Mouse (Mus musculus): ENCODE measurements around the gene C130050O18Rik. TPM values are rescaled to one million over a fixed set of nuclear protein-coding genes. Genes with fewer than 3 reads are reported as not detected.
A peak's percentile ranks its signal among the peaks of the same experiment; 100 is the strongest.

The C130050O18Rik gene
- polyA plus RNA-seq, 1 experiment from 2014 or later, result 0.92 TPM

- ATAC-seq (ENCODE audit: low FRiP score, low TSS enrichment), result no peak
- H3K9me3 ChIP-seq (ENCODE audit: low read length), result no peaks in the 10 kb centered on the region
- peaks cover 41% of the 10 kb centered on the region for H3K4me1 ChIP-seq (ENCODE audit: insufficient read depth, low read length)
- H3K36me3 ChIP-seq (ENCODE audit: insufficient read depth, low read length), result no peaks in the 10 kb centered on the region
- peak overlapping the region; percentile 7; the same call in 1 of the 2 replicates for H3K9ac ChIP-seq (replicated peaks; ENCODE audit: low read length)
- no peak overlapping the region for H3K4me2 ChIP-seq (replicated peaks; ENCODE audit: low read depth, low read length)
- no peak overlapping the region for H3K27ac ChIP-seq (ENCODE audit: low read length)
- H3K4me3 ChIP-seq (ENCODE audit: low read length), result no peak overlapping the region
- 75% methylated on average over 14 of the region's 14 CpGs for WGBS
- H3K27me3 ChIP-seq (ENCODE audit: insufficient read depth, low read length), result no peaks in the 10 kb centered on the region
These were observed 2.2 kb downstream of the C130050O18Rik start for GRCm38 (mm10) chr5:139407121-139407885.

GRCm38 (mm10) chr5:139408511-139408910 lies 3.4 kb downstream of the C130050O18Rik start:
- peak overlapping the region; percentile 64 for H3K27ac ChIP-seq (ENCODE audit: low read length)
- H3K9ac ChIP-seq (replicated peaks; ENCODE audit: low read length), result no peak overlapping the region; the same call in 1 of the 2 replicates
- peaks cover 47% of the 10 kb centered on the region for H3K4me1 ChIP-seq (ENCODE audit: insufficient read depth, low read length)
- H3K4me3 ChIP-seq (ENCODE audit: low read length), result no peak overlapping the region
- no peaks in the 10 kb centered on the region for H3K36me3 ChIP-seq (ENCODE audit: insufficient read depth, low read length)
- H3K9me3 ChIP-seq (ENCODE audit: low read length), result no peaks in the 10 kb centered on the region
- whole genome bisulfite sequencing, result 61% methylated on average over 7 of the region's 7 CpGs
- H3K27me3 ChIP-seq (ENCODE audit: insufficient read depth, low read length), result no peaks in the 10 kb centered on the region
- no peak for ATAC-seq (ENCODE audit: low FRiP score, low TSS enrichment)
- H3K4me2 ChIP-seq (replicated peaks; ENCODE audit: low read depth, low read length), result no peak overlapping the region

GRCm38 (mm10) chr5:139409412-139409811 lies 4.3 kb downstream of the C130050O18Rik start:
- Histone ChIP-seq H3K9me3 (ENCODE audit: low read length) (no peaks in the 10 kb centered on the region), H3K4me2 (replicated peaks; ENCODE audit: low read depth, low read length) (no peak overlapping the region), H3K27ac (ENCODE audit: low read length) (peak overlapping the region; percentile 36; the same call in 1 of the 2 replicates), H3K27me3 (ENCODE audit: insufficient read depth, low read length) (no peaks in the 10 kb centered on the region), H3K9ac (replicated peaks; ENCODE audit: low read length) (0 out of 2 replicates have a peak overlapping the region, but pooled peaks have one; percentile 7), H3K4me3 (ENCODE audit: low read length) (no peak overlapping the region), H3K4me1 (ENCODE audit: insufficient read depth, low read length) (peaks cover 51% of the 10 kb centered on the region), H3K36me3 (ENCODE audit: insufficient read depth, low read length) (peaks cover under 1% of the 10 kb centered on the region; the same call in 1 of the 2 replicates)
- WGBS, result 61% methylated on average over 12 of the region's 12 CpGs
- peak; percentile 36; the same call in 1 of the 2 replicates for ATAC-seq (ENCODE audit: low FRiP score, low TSS enrichment)

- Histone ChIP-seq H3K27ac (ENCODE audit: low read length) (peak overlapping the region; percentile 36; the same call in 1 of the 2 replicates), H3K4me1 (ENCODE audit: insufficient read depth, low read length) (peaks cover 51% of the 10 kb centered on the region), H3K4me3 (ENCODE audit: low read length) (no peak overlapping the region), H3K9me3 (ENCODE audit: low read length) (no peaks in the 10 kb centered on the region), H3K27me3 (ENCODE audit: insufficient read depth, low read length) (no peaks in the 10 kb centered on the region), H3K36me3 (ENCODE audit: insufficient read depth, low read length) (peaks cover 4% of the 10 kb centered on the region; the same call in 1 of the 2 replicates), H3K4me2 (replicated peaks; ENCODE audit: low read depth, low read length) (no peak overlapping the region), H3K9ac (replicated peaks; ENCODE audit: low read length) (no peak overlapping the region)
- ATAC-seq (ENCODE audit: low FRiP score, low TSS enrichment), result no peak
- WGBS, result 81% methylated on average over 4 of the region's 4 CpGs
These were observed 5.0 kb downstream of the C130050O18Rik start for GRCm38 (mm10) chr5:139410056-139410455.

GRCm38 (mm10) chr5:139411117-139411516 lies 6.0 kb downstream of the C130050O18Rik start:
- Histone ChIP-seq H3K9me3 (ENCODE audit: low read length) (no peaks in the 10 kb centered on the region), H3K4me2 (replicated peaks; ENCODE audit: low read depth, low read length) (no peak overlapping the region), H3K9ac (replicated peaks; ENCODE audit: low read length) (no peak overlapping the region), H3K4me1 (ENCODE audit: insufficient read depth, low read length) (peaks cover 45% of the 10 kb centered on the region), H3K27me3 (ENCODE audit: insufficient read depth, low read length) (no peaks in the 10 kb centered on the region), H3K36me3 (ENCODE audit: insufficient read depth, low read length) (peaks cover 4% of the 10 kb centered on the region; the same call in 1 of the 2 replicates), H3K4me3 (ENCODE audit: low read length) (no peak overlapping the region), H3K27ac (ENCODE audit: low read length) (no peak overlapping the region)
- WGBS, result 90% methylated on average over 6 of the region's 6 CpGs
- ATAC-seq (ENCODE audit: low FRiP score, low TSS enrichment), result no peak

GRCm38 (mm10) chr5:139411665-139412314 lies 6.7 kb downstream of the C130050O18Rik start:
- H3K9ac ChIP-seq (replicated peaks; ENCODE audit: low read length), result no peak overlapping the region
- H3K4me2 ChIP-seq (replicated peaks; ENCODE audit: low read depth, low read length), result no peak overlapping the region
- ATAC-seq (ENCODE audit: low FRiP score, low TSS enrichment), result peak; percentile 21; the same call in 1 of the 2 replicates
- H3K4me3 ChIP-seq (ENCODE audit: low read length), result no peak overlapping the region
- H3K9me3 ChIP-seq (ENCODE audit: low read length), result no peaks in the 10 kb centered on the region
- WGBS, result 51% methylated on average over 15 of the region's 15 CpGs
- peaks cover 42% of the 10 kb centered on the region for H3K4me1 ChIP-seq (ENCODE audit: insufficient read depth, low read length)
- no peak overlapping the region for H3K27ac ChIP-seq (ENCODE audit: low read length)
- H3K36me3 ChIP-seq (ENCODE audit: insufficient read depth, low read length), result peaks cover 4% of the 10 kb centered on the region; the same call in 1 of the 2 replicates
- no peaks in the 10 kb centered on the region for H3K27me3 ChIP-seq (ENCODE audit: insufficient read depth, low read length)

- Histone ChIP-seq H3K9ac (replicated peaks; ENCODE audit: low read length) (no peak overlapping the region), H3K9me3 (ENCODE audit: low read length) (no peaks in the 10 kb centered on the region), H3K4me3 (ENCODE audit: low read length) (no peak overlapping the region), H3K27ac (ENCODE audit: low read length) (no peak overlapping the region), H3K27me3 (ENCODE audit: insufficient read depth, low read length) (no peaks in the 10 kb centered on the region), H3K4me1 (ENCODE audit: insufficient read depth, low read length) (peaks cover 27% of the 10 kb centered on the region), H3K36me3 (ENCODE audit: insufficient read depth, low read length) (peaks cover 4% of the 10 kb centered on the region; the same call in 1 of the 2 replicates), H3K4me2 (replicated peaks; ENCODE audit: low read depth, low read length) (no peak overlapping the region)
- WGBS, result 49% methylated on average over 4 of the region's 4 CpGs
- no peak for ATAC-seq (ENCODE audit: low FRiP score, low TSS enrichment)
These were observed 8.5 kb downstream of the C130050O18Rik start for GRCm38 (mm10) chr5:139413545-139413944.

- peaks cover 4% of the 10 kb centered on the region; the same call in 1 of the 2 replicates for H3K36me3 ChIP-seq (ENCODE audit: insufficient read depth, low read length)
- no peak overlapping the region for H3K9ac ChIP-seq (replicated peaks; ENCODE audit: low read length)
- H3K4me2 ChIP-seq (replicated peaks; ENCODE audit: low read depth, low read length), result no peak overlapping the region
- H3K27me3 ChIP-seq (ENCODE audit: insufficient read depth, low read length), result no peaks in the 10 kb centered on the region
- no peaks in the 10 kb centered on the region for H3K9me3 ChIP-seq (ENCODE audit: low read length)
- H3K4me1 ChIP-seq (ENCODE audit: insufficient read depth, low read length), result peaks cover 23% of the 10 kb centered on the region
- no peak overlapping the region for H3K4me3 ChIP-seq (ENCODE audit: low read length)
- no peak for ATAC-seq (ENCODE audit: low FRiP score, low TSS enrichment)
- 88% methylated on average over 5 of the region's 5 CpGs for WGBS
- H3K27ac ChIP-seq (ENCODE audit: low read length), result no peak overlapping the region
These were observed 9.9 kb downstream of the C130050O18Rik start for GRCm38 (mm10) chr5:139415001-139415400.

GRCm38 (mm10) chr5:139416942-139417341 lies 11.9 kb downstream of the C130050O18Rik start:
- Histone ChIP-seq H3K4me2 (replicated peaks; ENCODE audit: low read depth, low read length) (no peak overlapping the region), H3K36me3 (ENCODE audit: insufficient read depth, low read length) (peaks cover 4% of the 10 kb centered on the region; the same call in 1 of the 2 replicates), H3K9ac (replicated peaks; ENCODE audit: low read length) (no peak overlapping the region), H3K4me3 (ENCODE audit: low read length) (no peak overlapping the region), H3K27me3 (ENCODE audit: insufficient read depth, low read length) (no peaks in the 10 kb centered on the region), H3K27ac (ENCODE audit: low read length) (no peak overlapping the region), H3K4me1 (ENCODE audit: insufficient read depth, low read length) (peaks cover 18% of the 10 kb centered on the region), H3K9me3 (ENCODE audit: low read length) (no peaks in the 10 kb centered on the region)
- ATAC-seq (ENCODE audit: low FRiP score, low TSS enrichment), result no peak
- 95% methylated on average over 4 of the region's 4 CpGs for WGBS
